Mouse (Mus musculus): ENCODE data around the gene Slc46a3. TPM values are rescaled to one million over a fixed set of nuclear protein-coding genes. Genes with fewer than 3 reads are reported as not detected.

Slc46a3 gene
- polyA plus RNA-seq, 1 experiment from 2014 or later: 2.9 TPM

Other genes starting within 250 kb of the Slc46a3 start
- 11.9 and 12.2 TPM in 2 replicates for gene Flt1, start 168.8 kb downstream of the Slc46a3 start, polyA plus RNA-seq (2015; fragmentation: Nextera tagmentation; extraction: Ambion mirVana)
- gene Pomp, start 34.4 kb downstream of the Slc46a3 start, polyA plus RNA-seq (2015; fragmentation: Nextera tagmentation; extraction: Ambion mirVana): 411 and 464 TPM in 2 replicates
- 3.8 and 6.0 TPM in 2 replicates for gene Mtus2, start 62.5 kb upstream of the Slc46a3 start, polyA plus RNA-seq (2015; fragmentation: Nextera tagmentation; extraction: Ambion mirVana)